Mouse (Mus musculus) hematopoietic stem cell, adult 5-6 weeks (primary cell): ENCODE results near the gene Il20ra. TPM values are rescaled to one million over a fixed set of nuclear protein-coding genes. Genes with fewer than 3 reads are reported as not detected.
"Not testable (repeated sequence)": the region's sequence is repeated elsewhere in the genome, so short reads cannot be mapped to it uniquely, and the experiment has no call there.

Experiments
- ATAC-seq, 2 experiments: fragments of 125-278 bp in 1 of 2; replicated peaks in 1 of 2; 2 replicates each; pipeline ENCODE4 v1.8.0; 2016 to 2017; ENCODE audit warnings: inconsistent platforms in 2 of 2, mild to moderate bottlenecking in 2 of 2, moderate number of reproducible peaks in 2 of 2, low read depth in 1 of 2, moderate TSS enrichment in 1 of 2; ENCODE audit not compliant: low FRiP score in 2 of 2, poor library complexity in 2 of 2, severe bottlenecking in 2 of 2, insufficient read depth in 1 of 2, low TSS enrichment in 1 of 2
- total RNA-seq: library from RNA; stranded (forward); fragments of 172-1452, 232-1000 nt; gene quantifications from 2 replicates; pipeline ENCODE4 v1.2.3, GENCODE M21; 2017

Gene Il20ra
- total RNA-seq, 1 experiment from 2014 or later, result 2.0 TPM

DNA sequence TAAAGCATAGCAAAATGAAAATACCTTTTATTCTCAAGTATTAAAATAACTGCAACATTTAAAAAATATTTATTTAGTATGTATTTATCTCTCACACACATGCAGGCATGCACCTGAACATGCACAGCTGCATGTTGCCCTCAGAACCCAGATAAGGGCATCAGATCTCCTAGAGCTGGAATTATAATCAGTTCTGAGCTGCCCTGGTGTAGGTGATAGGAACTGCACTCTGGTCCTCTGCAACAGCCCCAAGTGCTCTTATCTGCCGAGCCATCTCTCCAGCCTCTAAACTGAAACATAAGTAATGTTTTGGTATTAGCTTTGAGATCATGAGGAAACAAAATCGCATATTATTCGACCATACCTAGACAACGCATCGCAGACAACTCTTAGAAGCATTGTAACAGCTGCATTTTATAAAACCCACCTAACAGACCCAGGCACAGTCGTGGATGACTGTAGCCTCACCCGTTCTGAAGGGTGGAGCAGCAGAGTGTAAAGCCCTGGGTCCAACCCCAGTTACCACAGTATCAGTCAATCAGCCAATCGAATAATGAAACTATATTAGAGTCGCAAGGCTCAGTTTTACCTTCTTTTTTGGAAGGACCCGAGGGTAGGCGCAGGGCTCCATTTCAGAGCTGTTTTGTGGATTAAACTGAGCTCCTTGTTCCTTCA, 11.9 kb downstream of the Il20ra start:
- ATAC-seq, result no peak

DNA sequence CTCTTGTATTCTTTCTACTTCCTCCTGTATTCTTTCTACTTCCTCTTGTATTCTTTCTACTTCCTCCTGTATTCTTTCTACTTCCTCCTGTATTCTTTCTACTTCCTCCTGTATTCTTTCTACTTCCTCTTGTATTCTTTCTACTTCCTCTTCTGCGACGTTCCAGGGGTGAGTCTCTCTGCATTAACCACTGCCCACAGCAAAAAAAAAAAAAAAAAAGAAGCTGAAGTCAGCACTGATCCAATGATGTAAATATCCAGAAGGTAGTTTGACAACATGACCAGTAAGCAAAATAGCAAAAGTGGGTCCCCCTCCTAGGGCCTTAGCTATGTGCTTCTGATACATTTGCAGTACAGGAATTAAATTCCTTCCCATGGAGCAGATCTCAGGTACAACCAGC, 26.1 kb downstream of the Il20ra start:
- not testable (repeated sequence) for ATAC-seq

DNA sequence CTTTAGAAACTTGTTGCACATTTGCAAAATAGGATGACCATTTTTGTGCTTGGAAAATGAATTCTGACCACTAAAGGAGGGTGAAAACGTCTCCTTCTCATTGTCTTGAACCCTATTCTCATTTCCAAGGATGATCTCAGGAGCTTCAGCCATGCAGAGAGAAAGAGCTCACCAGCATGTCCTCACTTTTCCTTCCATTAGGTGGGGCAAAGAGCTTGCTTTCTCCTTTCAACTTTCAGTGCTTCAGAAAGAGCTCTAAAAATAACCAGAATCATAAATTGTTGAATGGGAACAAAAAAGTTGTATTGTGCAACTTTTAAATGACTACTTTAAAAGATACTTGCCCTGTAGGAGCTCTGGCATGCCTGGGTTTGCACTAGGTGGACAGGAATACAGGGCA, 33.3 kb downstream of the Il20ra start:
- no peak for ATAC-seq

DNA sequence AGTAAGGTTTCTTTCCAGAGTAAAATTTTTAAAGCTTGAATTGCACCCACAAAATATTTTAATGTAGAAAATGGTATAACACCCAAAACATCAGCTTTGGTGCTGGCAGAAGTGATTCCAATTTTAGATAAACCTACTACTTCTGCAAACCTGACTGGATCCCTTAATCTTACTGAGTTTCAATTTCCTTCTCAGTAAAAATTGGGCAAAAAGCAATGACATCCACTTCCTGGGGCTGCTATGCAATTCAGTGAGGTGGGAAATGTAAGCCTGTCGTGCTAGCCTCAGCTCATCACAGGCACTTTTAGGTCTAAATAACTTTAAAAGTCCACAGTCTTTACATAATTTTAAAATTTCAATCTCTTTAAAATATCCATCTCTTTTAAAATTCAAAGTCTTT, 33.8 kb downstream of the Il20ra start:
- no peak for ATAC-seq

DNA sequence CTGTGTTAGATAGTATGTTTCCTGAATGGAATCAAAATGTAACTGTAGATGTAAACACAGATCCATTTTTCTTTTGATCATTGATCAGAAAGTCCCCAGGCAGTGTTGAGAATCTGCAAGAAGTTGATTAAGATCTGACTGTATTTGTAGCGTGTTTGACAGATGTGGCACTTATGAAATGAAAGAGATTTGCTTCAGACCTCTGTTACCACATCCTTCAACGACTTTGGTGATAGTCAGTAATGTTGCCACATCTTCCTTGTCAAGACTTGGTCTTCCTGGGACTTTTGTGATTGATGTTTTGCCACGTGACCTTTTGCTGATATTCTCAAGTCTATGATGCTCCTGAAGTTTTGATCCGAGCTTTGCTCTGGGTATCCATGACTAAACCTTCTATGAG, 35.3 kb downstream of the Il20ra start:
- ATAC-seq, result 0 out of 4 replicates have a peak, but pooled peaks of 1 of the 2 experiments have one; percentile 17

DNA sequence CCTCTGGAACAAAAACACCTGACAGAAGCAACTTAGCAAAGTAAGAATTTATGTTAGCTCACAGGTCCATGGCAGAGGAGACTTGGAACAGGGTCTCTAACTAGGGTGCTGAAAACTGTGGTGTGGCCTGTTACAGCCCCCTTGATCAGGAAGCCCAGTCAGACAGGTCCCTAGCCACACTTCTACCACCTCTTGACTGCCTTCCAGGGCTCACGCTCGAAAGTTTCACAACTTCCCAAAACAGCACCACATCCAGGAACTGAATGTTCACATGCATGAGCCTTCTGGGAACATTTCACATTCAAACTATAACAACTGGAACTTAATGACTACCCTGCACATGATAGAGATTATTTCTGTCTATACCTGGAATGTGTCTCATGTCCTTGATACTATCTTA, 53.1 kb downstream of the Il20ra start:
- ATAC-seq, result peak in 1 of 2 experiments; percentile 48; a peak in 1 of 4 replicates

DNA sequence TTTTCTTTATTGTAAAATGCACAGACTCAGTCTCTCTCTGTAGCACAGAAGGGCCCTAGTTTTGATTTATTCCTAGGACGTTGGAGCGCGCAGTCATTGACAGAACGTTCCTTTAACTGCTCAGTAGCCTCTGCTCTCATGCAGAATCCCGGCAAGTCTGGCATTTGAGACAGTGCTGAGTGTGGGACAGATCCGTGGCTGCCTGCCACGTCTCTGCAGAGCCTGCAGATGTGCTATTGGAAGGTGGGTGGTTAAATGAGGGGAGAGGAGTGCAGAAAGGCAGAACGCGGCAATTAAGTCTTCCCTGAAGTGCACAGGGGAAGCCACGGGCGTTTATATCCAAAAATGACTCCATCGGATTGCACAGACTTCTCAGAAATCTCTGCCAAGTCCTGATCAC, 66.7 kb downstream of the Il20ra start:
- no peak for ATAC-seq

DNA sequence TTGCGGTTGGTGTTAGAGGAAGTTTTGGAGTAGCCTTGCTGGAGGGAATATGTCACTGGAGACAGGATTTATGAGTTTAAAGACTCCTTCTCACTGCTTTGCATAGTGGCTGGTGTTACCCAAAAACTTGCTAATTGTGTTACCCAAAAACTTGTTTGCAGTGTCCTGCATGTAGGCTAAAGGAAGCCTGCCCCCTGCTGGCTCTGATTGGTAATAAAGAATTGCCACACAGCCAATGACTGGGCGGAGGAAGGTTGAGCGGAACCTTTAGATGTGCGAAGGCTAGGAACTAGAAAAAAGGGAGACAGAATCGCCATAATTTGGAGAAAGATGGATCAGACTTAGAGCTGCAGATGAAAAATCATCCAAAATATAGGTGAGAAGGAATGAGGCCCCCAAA, 69.0 kb downstream of the Il20ra start:
- ATAC-seq, result peak; percentile 17 to 62; a peak in 2 of 4 replicates

DNA sequence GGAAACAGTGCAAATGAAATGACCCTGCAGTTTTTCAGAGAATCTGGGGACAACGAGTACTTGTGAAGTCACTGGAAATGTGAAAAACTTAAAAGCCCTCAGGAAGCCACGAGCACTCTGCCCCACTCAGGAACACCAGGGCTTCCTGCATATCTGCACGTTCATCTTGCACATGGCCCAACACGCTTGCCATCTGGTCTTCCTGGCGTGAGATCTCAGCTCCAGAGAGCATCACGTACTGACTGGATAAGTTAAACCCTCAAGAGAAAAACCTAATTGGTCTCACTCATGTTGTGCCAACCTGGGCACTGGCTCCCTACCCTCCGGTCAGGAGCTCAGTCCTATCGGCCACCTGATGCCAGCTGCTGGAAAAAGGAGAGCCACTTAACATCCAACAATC, 82.6 kb downstream of the Il20ra start:
- peak; percentile 37 to 48; a peak in 1 of 4 replicates for ATAC-seq

DNA sequence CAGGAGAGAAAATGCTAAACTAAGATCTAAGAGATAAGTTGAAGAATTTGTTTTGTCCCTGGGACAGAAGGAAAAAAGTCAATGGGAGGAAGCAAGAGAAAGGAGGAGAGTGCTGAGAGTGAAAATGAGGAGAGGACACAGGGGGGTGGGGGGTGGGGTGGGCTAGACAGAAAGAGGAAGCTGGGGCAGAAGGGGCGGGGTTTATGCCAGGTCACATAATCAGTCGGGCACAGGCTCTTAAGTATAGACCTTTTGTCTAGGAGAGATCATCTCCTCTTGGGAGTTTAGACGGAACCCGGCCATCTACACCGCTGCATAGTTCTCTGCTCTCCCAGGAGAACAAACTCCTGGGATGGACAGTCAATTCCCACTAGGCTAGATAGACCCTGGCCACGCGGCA, 90.6 kb downstream of the Il20ra start:
- no peak for ATAC-seq

DNA sequence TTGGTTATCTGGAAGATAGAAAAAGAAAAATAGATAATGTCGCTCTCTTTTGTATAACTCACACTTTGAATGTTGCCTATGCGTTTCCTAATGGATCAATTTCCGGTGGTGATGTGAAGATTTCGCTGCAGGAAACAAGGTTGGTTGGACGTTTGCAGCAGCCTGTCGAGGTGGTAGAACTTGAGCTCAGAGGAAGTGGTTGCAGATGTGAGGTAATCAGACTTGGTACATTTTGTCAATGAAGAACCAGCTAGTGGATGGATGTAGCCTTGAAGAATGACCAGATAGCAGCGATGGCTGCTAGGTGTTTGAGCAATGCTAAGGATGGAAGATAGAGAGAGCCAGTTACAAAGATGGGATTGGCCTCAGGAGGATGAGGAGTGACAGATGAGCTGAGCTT, 92.4 kb downstream of the Il20ra start:
- peak in 1 of 2 experiments; percentile 53; a peak in 1 of 4 replicates for ATAC-seq

Other genes with a start within 250 kb of the Il20ra start
- gene Ifngr1, start 120.6 kb upstream of the Il20ra start, total RNA-seq, result 120 and 121 TPM in 2 replicates
- 0.25 and 3.0 TPM in 2 replicates for gene Il22ra2, start 90.6 kb upstream of the Il20ra start, total RNA-seq
- 10.1 and 11.3 TPM in 2 replicates for gene Slc35d3, start 138.9 kb downstream of the Il20ra start, total RNA-seq
- gene Pex7, start 195.1 kb downstream of the Il20ra start, total RNA-seq, result 50.3 and 52.9 TPM in 2 replicates
- gene Map3k5, start 221.9 kb downstream of the Il20ra start, total RNA-seq, result 22.7 and 29.0 TPM in 2 replicates